Mouse (Mus musculus): ENCODE measurements at regions not wholly inside any gene's neighbourhood (a gene's known extent, or its start where the extent isn't known, plus 50 kb on each side); places are given as distances from the start of the nearest gene placed in this dataset.

GRCm38 (mm10) chr10:44749206-44749605, 220.9 kb upstream of the Prdm1 start:
- H3K36me3 ChIP-seq (ENCODE audit: control insufficient read depth, insufficient read depth, low read length) = no peaks in the 10 kb centered on the region
- 0 out of 2 replicates have a peak, but pooled peaks cover 2% of the 10 kb centered on the region for H3K4me1 ChIP-seq (ENCODE audit: control insufficient read depth, insufficient read depth, low read length)
- no peak overlapping the region for H3K27ac ChIP-seq (replicated peaks; ENCODE audit: low read depth, low read length)
- no peak overlapping the region for H3K9ac ChIP-seq (ENCODE audit: low read length)
- WGBS = 78% methylated on average over 4 of the region's 4 CpGs
- no peak for DNase-seq (ENCODE audit: low spot score)
- ATAC-seq (ENCODE audit: insufficient number of reproducible peaks, low FRiP score, low TSS enrichment, low read depth) = no peak
- H3K27me3 ChIP-seq (ENCODE audit: control insufficient read depth, insufficient read depth, low read length) = no peaks in the 10 kb centered on the region
- H3K4me2 ChIP-seq (ENCODE audit: low read depth, severe bottlenecking) = no peak overlapping the region
- no peaks in the 10 kb centered on the region for H3K9me3 ChIP-seq (ENCODE audit: control insufficient read depth, low read length)
- no peak overlapping the region for H3K4me3 ChIP-seq (ENCODE audit: low read depth, low read length)

GRCm38 (mm10) chr10:44747419-44747818, 219.1 kb upstream of the Prdm1 start:
- Histone ChIP-seq H3K4me3 (ENCODE audit: low read depth, low read length) (no peak overlapping the region), H3K27me3 (ENCODE audit: control insufficient read depth, insufficient read depth, low read length) (no peaks in the 10 kb centered on the region), H3K27ac (replicated peaks; ENCODE audit: low read depth, low read length) (no peak overlapping the region), H3K9me3 (ENCODE audit: control insufficient read depth, low read length) (no peaks in the 10 kb centered on the region), H3K4me2 (ENCODE audit: low read depth, severe bottlenecking) (no peak overlapping the region), H3K9ac (ENCODE audit: low read length) (no peak overlapping the region), H3K36me3 (ENCODE audit: control insufficient read depth, insufficient read depth, low read length) (no peaks in the 10 kb centered on the region), H3K4me1 (ENCODE audit: control insufficient read depth, insufficient read depth, low read length) (0 out of 2 replicates have a peak, but pooled peaks cover 2% of the 10 kb centered on the region)
- ATAC-seq (ENCODE audit: insufficient number of reproducible peaks, low FRiP score, low TSS enrichment, low read depth) = no peak
- no peak for DNase-seq (ENCODE audit: low spot score)
- WGBS = 59% methylated on average over 3 of the region's 3 CpGs

- Histone ChIP-seq H3K27ac (replicated peaks; ENCODE audit: low read depth, low read length) (no peak overlapping the region), H3K9ac (ENCODE audit: low read length) (no peak overlapping the region), H3K4me3 (ENCODE audit: low read depth, low read length) (no peak overlapping the region), H3K4me1 (ENCODE audit: control insufficient read depth, insufficient read depth, low read length) (no peaks in the 10 kb centered on the region), H3K36me3 (ENCODE audit: control insufficient read depth, insufficient read depth, low read length) (no peaks in the 10 kb centered on the region), H3K9me3 (ENCODE audit: control insufficient read depth, low read length) (no peaks in the 10 kb centered on the region), H3K4me2 (ENCODE audit: low read depth, severe bottlenecking) (no peak overlapping the region), H3K27me3 (ENCODE audit: control insufficient read depth, insufficient read depth, low read length) (no peaks in the 10 kb centered on the region)
- ATAC-seq (ENCODE audit: insufficient number of reproducible peaks, low FRiP score, low TSS enrichment, low read depth) = no peak
- no peak for DNase-seq (ENCODE audit: low spot score)
- WGBS = 87% methylated on average over 2 of the region's 2 CpGs
These were observed 215.9 kb upstream of the Prdm1 start for GRCm38 (mm10) chr10:44744221-44744620.

- Histone ChIP-seq H3K4me2 (ENCODE audit: low read depth, severe bottlenecking) (no peak overlapping the region), H3K27me3 (ENCODE audit: control insufficient read depth, insufficient read depth, low read length) (no peaks in the 10 kb centered on the region), H3K4me3 (ENCODE audit: low read depth, low read length) (no peak overlapping the region), H3K9ac (ENCODE audit: low read length) (no peak overlapping the region), H3K27ac (replicated peaks; ENCODE audit: low read depth, low read length) (no peak overlapping the region), H3K9me3 (ENCODE audit: control insufficient read depth, low read length) (no peaks in the 10 kb centered on the region), H3K4me1 (ENCODE audit: control insufficient read depth, insufficient read depth, low read length) (no peaks in the 10 kb centered on the region), H3K36me3 (ENCODE audit: control insufficient read depth, insufficient read depth, low read length) (no peaks in the 10 kb centered on the region)
- WGBS = 84% methylated on average over 5 of the region's 5 CpGs
- no peak for ATAC-seq (ENCODE audit: insufficient number of reproducible peaks, low FRiP score, low TSS enrichment, low read depth)
- no peak for DNase-seq (ENCODE audit: low spot score)
These were observed 205.3 kb upstream of the Prdm1 start for GRCm38 (mm10) chr10:44733641-44734040.

- WGBS = 78% methylated on average over 8 of the region's 8 CpGs
- peak; percentile 39 for DNase-seq (ENCODE audit: low spot score)
- H3K4me1 ChIP-seq (ENCODE audit: control insufficient read depth, insufficient read depth, low read length) = no peaks in the 10 kb centered on the region
- no peak overlapping the region for H3K27ac ChIP-seq (replicated peaks; ENCODE audit: low read depth, low read length)
- H3K27me3 ChIP-seq (ENCODE audit: control insufficient read depth, insufficient read depth, low read length) = no peaks in the 10 kb centered on the region
- no peaks in the 10 kb centered on the region for H3K9me3 ChIP-seq (ENCODE audit: control insufficient read depth, low read length)
- no peak for ATAC-seq (ENCODE audit: insufficient number of reproducible peaks, low FRiP score, low TSS enrichment, low read depth)
- no peak overlapping the region for H3K4me3 ChIP-seq (ENCODE audit: low read depth, low read length)
- H3K9ac ChIP-seq (ENCODE audit: low read length) = no peak overlapping the region
- H3K4me2 ChIP-seq (ENCODE audit: low read depth, severe bottlenecking) = no peak overlapping the region
- H3K36me3 ChIP-seq (ENCODE audit: control insufficient read depth, insufficient read depth, low read length) = no peaks in the 10 kb centered on the region
These were observed 202.4 kb upstream of the Prdm1 start for GRCm38 (mm10) chr10:44730721-44731120.

- no peak overlapping the region for H3K9ac ChIP-seq (ENCODE audit: low read length)
- 85% methylated on average over 4 of the region's 4 CpGs for WGBS
- no peaks in the 10 kb centered on the region for H3K36me3 ChIP-seq (ENCODE audit: control insufficient read depth, insufficient read depth, low read length)
- no peaks in the 10 kb centered on the region for H3K9me3 ChIP-seq (ENCODE audit: control insufficient read depth, low read length)
- ATAC-seq (ENCODE audit: insufficient number of reproducible peaks, low FRiP score, low TSS enrichment, low read depth) (no peak), DNase-seq (ENCODE audit: low spot score) (no peak)
- no peaks in the 10 kb centered on the region for H3K4me1 ChIP-seq (ENCODE audit: control insufficient read depth, insufficient read depth, low read length)
- no peaks in the 10 kb centered on the region for H3K27me3 ChIP-seq (ENCODE audit: control insufficient read depth, insufficient read depth, low read length)
- no peak overlapping the region for H3K27ac ChIP-seq (replicated peaks; ENCODE audit: low read depth, low read length)
- H3K4me3 ChIP-seq (ENCODE audit: low read depth, low read length) = no peak overlapping the region
- no peak overlapping the region for H3K4me2 ChIP-seq (ENCODE audit: low read depth, severe bottlenecking)
These were observed 200.7 kb upstream of the Prdm1 start for GRCm38 (mm10) chr10:44728963-44729362.

- no peaks in the 10 kb centered on the region for H3K36me3 ChIP-seq (ENCODE audit: control insufficient read depth, insufficient read depth, low read length)
- H3K4me3 ChIP-seq (ENCODE audit: low read depth, low read length) = no peak overlapping the region
- DNase-seq (ENCODE audit: low spot score) = no peak
- no peaks in the 10 kb centered on the region for H3K4me1 ChIP-seq (ENCODE audit: control insufficient read depth, insufficient read depth, low read length)
- H3K27me3 ChIP-seq (ENCODE audit: control insufficient read depth, insufficient read depth, low read length) = no peaks in the 10 kb centered on the region
- WGBS = 75% methylated on average over 3 of the region's 3 CpGs
- H3K9ac ChIP-seq (ENCODE audit: low read length) = no peak overlapping the region
- H3K4me2 ChIP-seq (ENCODE audit: low read depth, severe bottlenecking) = no peak overlapping the region
- no peak overlapping the region for H3K27ac ChIP-seq (replicated peaks; ENCODE audit: low read depth, low read length)
- no peaks in the 10 kb centered on the region for H3K9me3 ChIP-seq (ENCODE audit: control insufficient read depth, low read length)
- no peak for ATAC-seq (ENCODE audit: insufficient number of reproducible peaks, low FRiP score, low TSS enrichment, low read depth)
These were observed 196.3 kb upstream of the Prdm1 start for GRCm38 (mm10) chr10:44724575-44724974.

GRCm38 (mm10) chr10:44723845-44724244, 195.5 kb upstream of the Prdm1 start:
- no peak overlapping the region for H3K4me3 ChIP-seq (ENCODE audit: low read depth, low read length)
- 80% methylated on average over 1 of the region's 1 CpGs for WGBS
- no peak overlapping the region for H3K4me2 ChIP-seq (ENCODE audit: low read depth, severe bottlenecking)
- ATAC-seq (ENCODE audit: insufficient number of reproducible peaks, low FRiP score, low TSS enrichment, low read depth) = no peak
- no peaks in the 10 kb centered on the region for H3K36me3 ChIP-seq (ENCODE audit: control insufficient read depth, insufficient read depth, low read length)
- no peak overlapping the region for H3K9ac ChIP-seq (ENCODE audit: low read length)
- DNase-seq (ENCODE audit: low spot score) = no peak
- no peaks in the 10 kb centered on the region for H3K9me3 ChIP-seq (ENCODE audit: control insufficient read depth, low read length)
- no peak overlapping the region for H3K27ac ChIP-seq (replicated peaks; ENCODE audit: low read depth, low read length)
- no peaks in the 10 kb centered on the region for H3K27me3 ChIP-seq (ENCODE audit: control insufficient read depth, insufficient read depth, low read length)
- no peaks in the 10 kb centered on the region for H3K4me1 ChIP-seq (ENCODE audit: control insufficient read depth, insufficient read depth, low read length)

- H3K4me3 ChIP-seq (ENCODE audit: low read depth, low read length) = no peak overlapping the region
- ATAC-seq (ENCODE audit: insufficient number of reproducible peaks, low FRiP score, low TSS enrichment, low read depth) (no peak), DNase-seq (ENCODE audit: low spot score) (no peak)
- H3K4me2 ChIP-seq (ENCODE audit: low read depth, severe bottlenecking) = no peak overlapping the region
- WGBS = 77% methylated on average over 5 of the region's 5 CpGs
- H3K4me1 ChIP-seq (ENCODE audit: control insufficient read depth, insufficient read depth, low read length) = no peaks in the 10 kb centered on the region
- no peak overlapping the region for H3K27ac ChIP-seq (replicated peaks; ENCODE audit: low read depth, low read length)
- no peaks in the 10 kb centered on the region for H3K9me3 ChIP-seq (ENCODE audit: control insufficient read depth, low read length)
- H3K36me3 ChIP-seq (ENCODE audit: control insufficient read depth, insufficient read depth, low read length) = no peaks in the 10 kb centered on the region
- H3K9ac ChIP-seq (ENCODE audit: low read length) = no peak overlapping the region
- H3K27me3 ChIP-seq (ENCODE audit: control insufficient read depth, insufficient read depth, low read length) = no peaks in the 10 kb centered on the region
These were observed 195.0 kb upstream of the Prdm1 start for GRCm38 (mm10) chr10:44723321-44723720.

Data from limb, embryonic 11.5 days (tissue).